Mouse (Mus musculus) heart, embryonic 13.5 days (tissue): ENCODE measurements at regions not wholly inside any gene's neighbourhood (a gene's known extent, or its start where the extent isn't known, plus 50 kb on each side); places are given as distances from the start of the nearest gene placed in this dataset.
"Not testable (repeated sequence)": the region's sequence is repeated elsewhere in the genome, so short reads cannot be mapped to it uniquely, and the experiment has no call there.

ENCODE experiments used
- ATAC-seq: fragments of 200-750 bp; cut with Nextera tagmentation; 2 replicates; pipeline ENCODE4 v1.8.0; 2017; ENCODE audit warnings: moderate TSS enrichment; ENCODE audit not compliant: insufficient number of reproducible peaks, low FRiP score, low TSS enrichment; ENCODE audit errors: extremely low read depth
- H3K27ac ChIP-seq: fragments of 300-500 bp; sonication (generic); replicated peaks from 2 replicates; pipeline ENCODE4 v1.5.1; 2015; ENCODE audit warnings: moderate library complexity, mild to moderate bottlenecking, inconsistent platforms
- H3K27me3 ChIP-seq: fragments of 300-500 bp; sonication (generic); replicated peaks from 2 replicates; pipeline ENCODE4 v1.6.1; 2015; ENCODE audit warnings: mild to moderate bottlenecking, inconsistent platforms
- H3K36me3 ChIP-seq: fragments of 300-500 bp; sonication (generic); 2 replicates; pipeline ENCODE4 v1.6.1; 2015; ENCODE audit warnings: mild to moderate bottlenecking, inconsistent platforms
- H3K4me1 ChIP-seq: fragments of 300-500 bp; sonication (generic); 2 replicates; pipeline ENCODE4 v1.6.1; 2015; ENCODE audit warnings: inconsistent platforms
- H3K4me2 ChIP-seq: fragments of 300-500 bp; sonication (generic); 2 replicates; pipeline ENCODE4 v1.6.1; 2015; ENCODE audit warnings: inconsistent platforms, mild to moderate bottlenecking, moderate library complexity
- H3K4me3 ChIP-seq: fragments of 300-500 bp; sonication (generic); 2 replicates; pipeline ENCODE4 v1.5.1; 2015; ENCODE audit warnings: moderate library complexity, mild to moderate bottlenecking, inconsistent platforms
- H3K9ac ChIP-seq: fragments of 300-500 bp; sonication (generic); 2 replicates; pipeline ENCODE4 v1.6.1; 2015; ENCODE audit warnings: inconsistent platforms, mild to moderate bottlenecking, moderate library complexity
- H3K9me3 ChIP-seq: fragments of 300-500 bp; sonication (generic); 2 replicates; pipeline ENCODE4 v1.6.1; 2016; ENCODE audit warnings: inconsistent platforms
- WGBS: fragments of 180-500 bp; shearing (Covaris S2); methylation state at CpG from one replicate; pipeline ENCODE4 v1.1.7; 2015; ENCODE audit warnings: mixed read lengths; 5-methylcytosine and 5-hydroxymethylcytosine counted together

- no peak overlapping the region for H3K27ac ChIP-seq
- H3K4me3 ChIP-seq, result no peak overlapping the region
- H3K4me2 ChIP-seq, result no peak overlapping the region
- no peaks in the 10 kb centered on the region for H3K9me3 ChIP-seq
- no peaks in the 10 kb centered on the region for H3K27me3 ChIP-seq
- no peaks in the 10 kb centered on the region for H3K4me1 ChIP-seq
- ATAC-seq, result no peak
- WGBS, result 73% methylated on average over 8 of the region's 8 CpGs
- H3K36me3 ChIP-seq, result no peaks in the 10 kb centered on the region
- no peak overlapping the region for H3K9ac ChIP-seq
Measured at GRCm38 (mm10) chr5:97289401-97290165, 102.6 kb downstream of the Naa11 start.

- 76% methylated on average over 5 of the region's 5 CpGs for WGBS
- no peak for ATAC-seq
- H3K27ac ChIP-seq, result no peak overlapping the region
Measured at GRCm38 (mm10) chr5:97279455-97279854, 112.7 kb downstream of the Naa11 start.

GRCm38 (mm10) chr5:97277795-97278572 is 114.2 kb downstream of the Naa11 start:
- no peak overlapping the region for H3K4me3 ChIP-seq
- no peaks in the 10 kb centered on the region for H3K9me3 ChIP-seq
- no peak for ATAC-seq
- H3K36me3 ChIP-seq, result no peaks in the 10 kb centered on the region
- 67% methylated on average over 16 of the region's 16 CpGs for WGBS
- H3K27me3 ChIP-seq, result no peaks in the 10 kb centered on the region
- no peak overlapping the region for H3K9ac ChIP-seq
- peak overlapping the region; percentile 6; the same call in 1 of the 2 replicates for H3K4me2 ChIP-seq
- no peaks in the 10 kb centered on the region for H3K4me1 ChIP-seq
- H3K27ac ChIP-seq, result no peak overlapping the region

More at GRCm38 (mm10) chr5:97279455-97279854, 112.7 kb downstream of the Naa11 start:
- no peaks in the 10 kb centered on the region for H3K36me3 ChIP-seq
- H3K4me2 ChIP-seq, result no peak overlapping the region
- H3K4me3 ChIP-seq, result no peak overlapping the region
- H3K9ac ChIP-seq, result no peak overlapping the region
- H3K4me1 ChIP-seq, result no peaks in the 10 kb centered on the region
- H3K27me3 ChIP-seq, result no peaks in the 10 kb centered on the region
- H3K9me3 ChIP-seq, result no peaks in the 10 kb centered on the region

GRCm38 (mm10) chr5:97276724-97277123 is 115.5 kb downstream of the Naa11 start:
- Histone ChIP-seq H3K27ac (no peak overlapping the region), H3K9ac (no peak overlapping the region), H3K27me3 (no peaks in the 10 kb centered on the region), H3K36me3 (no peaks in the 10 kb centered on the region), H3K9me3 (no peaks in the 10 kb centered on the region), H3K4me2 (no peak overlapping the region), H3K4me1 (no peaks in the 10 kb centered on the region), H3K4me3 (no peak overlapping the region)
- 82% methylated on average over 5 of the region's 5 CpGs for WGBS
- ATAC-seq, result no peak

DNA sequence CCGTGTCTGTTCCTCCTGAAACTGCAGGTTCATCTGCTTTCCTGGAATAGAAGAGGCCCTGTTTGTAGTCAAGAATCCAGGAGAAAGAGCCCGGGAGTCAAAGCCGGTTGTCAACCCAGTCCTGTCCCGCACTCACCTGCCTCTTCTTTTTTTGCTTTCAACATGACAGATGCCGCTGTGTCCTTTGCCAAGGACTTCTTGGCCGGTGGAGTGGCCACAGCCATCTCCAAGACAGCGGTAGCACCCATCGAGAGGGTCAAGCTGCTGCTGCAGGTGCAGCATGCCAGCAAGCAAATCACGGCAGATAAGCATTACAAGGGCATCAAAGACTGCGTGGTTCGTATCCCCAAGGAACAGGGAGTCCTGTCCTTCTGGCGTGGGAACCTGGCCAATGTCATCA is 127.5 kb downstream of the Naa11 start:
- not testable (repeated sequence) for H3K36me3 ChIP-seq, H3K9ac ChIP-seq, H3K27me3 ChIP-seq, H3K4me1 ChIP-seq, H3K27ac ChIP-seq, H3K9me3 ChIP-seq, H3K4me2 ChIP-seq, H3K4me3 ChIP-seq, ATAC-seq
- WGBS, result 73% methylated on average over 12 of the region's 12 CpGs

- 55% methylated on average over 1 of the region's 1 CpGs for WGBS
- ATAC-seq, result no peak
- H3K4me3 ChIP-seq, result no peak overlapping the region
- H3K4me1 ChIP-seq, result no peaks in the 10 kb centered on the region
- no peaks in the 10 kb centered on the region for H3K36me3 ChIP-seq
- no peaks in the 10 kb centered on the region for H3K9me3 ChIP-seq
- no peak overlapping the region for H3K4me2 ChIP-seq
- H3K27ac ChIP-seq, result no peak overlapping the region
- no peak overlapping the region for H3K9ac ChIP-seq
- no peaks in the 10 kb centered on the region for H3K27me3 ChIP-seq
Measured at GRCm38 (mm10) chr5:97257106-97257505, 135.1 kb downstream of the Naa11 start.

- Histone ChIP-seq H3K9me3 (no peaks in the 10 kb centered on the region), H3K4me1 (no peaks in the 10 kb centered on the region), H3K4me2 (no peak overlapping the region), H3K36me3 (no peaks in the 10 kb centered on the region), H3K4me3 (no peak overlapping the region), H3K9ac (no peak overlapping the region), H3K27me3 (no peaks in the 10 kb centered on the region), H3K27ac (no peak overlapping the region)
- WGBS, result 65% methylated on average over 7 of the region's 7 CpGs
- no peak for ATAC-seq
Measured at GRCm38 (mm10) chr5:97256445-97257060, 135.6 kb downstream of the Naa11 start.

DNA sequence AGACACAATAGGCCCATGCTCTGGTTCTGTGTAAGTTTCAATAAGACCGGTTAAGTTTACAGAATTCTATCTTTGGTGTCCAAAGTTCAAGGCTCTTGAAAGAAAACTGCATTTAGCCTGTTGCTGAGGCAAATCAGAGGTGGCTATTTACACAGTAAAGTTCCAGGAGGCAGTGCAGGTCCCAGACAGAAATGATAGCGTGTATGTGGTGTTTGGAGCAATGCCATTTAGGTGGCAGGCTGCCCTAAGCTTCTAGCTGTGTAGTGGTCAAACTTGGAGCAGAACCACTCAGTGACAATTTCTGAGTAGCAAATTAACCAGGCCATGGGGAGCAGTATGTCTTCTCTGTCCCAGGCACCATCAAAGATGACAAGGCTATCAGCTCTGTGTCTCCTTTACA is 125.5 kb upstream of the Paqr3 start:
- no peak overlapping the region for H3K4me2 ChIP-seq
- no peaks in the 10 kb centered on the region for H3K9me3 ChIP-seq
- H3K27me3 ChIP-seq, result no peaks in the 10 kb centered on the region
- no peak overlapping the region for H3K27ac ChIP-seq
- ATAC-seq, result no peak
- H3K4me3 ChIP-seq, result no peak overlapping the region
- no peaks in the 10 kb centered on the region for H3K4me1 ChIP-seq
- H3K9ac ChIP-seq, result no peak overlapping the region
- H3K36me3 ChIP-seq, result no peaks in the 10 kb centered on the region
- WGBS, result 63% methylated on average over 2 of the region's 2 CpGs

- Histone ChIP-seq H3K4me1 (no peaks in the 10 kb centered on the region), H3K27me3 (no peaks in the 10 kb centered on the region), H3K4me2 (no peak overlapping the region), H3K9ac (no peak overlapping the region), H3K27ac (no peak overlapping the region), H3K4me3 (no peak overlapping the region), H3K36me3 (no peaks in the 10 kb centered on the region), H3K9me3 (no peaks in the 10 kb centered on the region)
- WGBS, result 47% methylated on average over 2 of the region's 2 CpGs
- no peak for ATAC-seq
Measured at GRCm38 (mm10) chr5:97226425-97226824, 115.0 kb upstream of the Paqr3 start.

- H3K36me3 ChIP-seq, result no peaks in the 10 kb centered on the region
- no peak for ATAC-seq
- WGBS, result 75% methylated on average over 12 of the region's 12 CpGs
- no peak overlapping the region for H3K4me3 ChIP-seq
- H3K27me3 ChIP-seq, result no peaks in the 10 kb centered on the region
- no peak overlapping the region for H3K9ac ChIP-seq
- H3K27ac ChIP-seq, result no peak overlapping the region
- no peaks in the 10 kb centered on the region for H3K4me1 ChIP-seq
- H3K4me2 ChIP-seq, result no peak overlapping the region
- H3K9me3 ChIP-seq, result no peaks in the 10 kb centered on the region
Measured at GRCm38 (mm10) chr5:97223238-97223857, 112.0 kb upstream of the Paqr3 start.

DNA sequence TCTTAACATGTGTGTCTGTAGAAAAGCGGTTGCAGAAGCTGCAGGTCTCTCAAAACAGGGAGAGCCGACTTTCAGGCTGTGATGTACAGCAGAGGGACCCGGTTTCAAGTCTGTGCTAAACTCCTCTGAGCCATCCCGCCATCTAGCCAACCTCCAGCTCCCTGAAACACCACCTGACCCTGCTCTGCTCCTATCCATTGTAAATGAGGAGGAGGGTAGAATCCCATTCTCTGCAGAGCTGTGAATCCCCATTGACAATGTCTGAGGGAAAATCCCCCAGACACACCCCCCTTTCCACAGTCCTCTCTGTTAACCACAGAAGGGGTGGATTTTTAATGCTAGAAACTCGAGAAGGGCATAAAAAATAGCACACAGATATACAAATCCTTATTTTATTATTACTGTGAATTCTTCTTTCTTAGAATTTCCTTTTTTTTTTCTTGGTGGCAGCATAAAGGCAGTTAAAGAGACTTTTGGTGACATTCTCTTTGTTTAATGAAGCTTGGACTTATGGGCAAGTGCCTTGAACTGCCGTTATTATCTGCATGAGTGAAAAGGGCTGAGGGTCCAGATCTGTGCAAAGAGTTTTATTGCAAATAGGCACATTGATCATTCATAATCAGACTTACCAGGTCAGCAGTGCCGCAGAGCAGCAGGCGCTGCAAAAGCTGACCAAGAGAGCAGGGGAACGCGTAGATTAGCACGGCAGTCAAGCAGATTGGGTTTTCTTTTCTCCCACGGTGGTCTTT is 111.3 kb upstream of the Paqr3 start:
- no peak overlapping the region for H3K4me3 ChIP-seq
- 69% methylated on average over 12 of the region's 12 CpGs for WGBS
- ATAC-seq, result no peak

More for the DNA sequence above, 111.3 kb upstream of the Paqr3 start:
- no peaks in the 10 kb centered on the region for H3K9me3 ChIP-seq
- no peak overlapping the region for H3K4me2 ChIP-seq
- H3K27me3 ChIP-seq, result no peaks in the 10 kb centered on the region
- no peak overlapping the region for H3K9ac ChIP-seq
- H3K4me1 ChIP-seq, result no peaks in the 10 kb centered on the region
- no peak overlapping the region for H3K27ac ChIP-seq
- H3K36me3 ChIP-seq, result no peaks in the 10 kb centered on the region
